Mouse (Mus musculus): ENCODE measurements around the gene Stat6. TPM values are rescaled to one million over a fixed set of nuclear protein-coding genes. Genes with fewer than 3 reads are reported as not detected.

Gene Stat6
- polyA plus RNA-seq, 1 experiment from 2014 or later: 8.8 TPM

GRCm38 (mm10) chr10:127669170-127669569 is 26.4 kb downstream of the Stat6 start:
- Histone ChIP-seq H3K9me3 (replicated peaks) (no peaks in the 10 kb centered on the region), H3K9ac (no peak overlapping the region), H3K4me2 (replicated peaks) (peak overlapping the region; percentile 77; the same call in 1 of the 2 replicates), H3K27ac (peak overlapping the region; percentile 85; the same call in 1 of the 2 replicates), H3K36me3 (no peaks in the 10 kb centered on the region), H3K4me1 (peaks cover 48% of the 10 kb centered on the region), H3K27me3 (peaks cover 55% of the 10 kb centered on the region), H3K4me3 (0 out of 2 replicates have a peak overlapping the region, but pooled peaks have one; percentile 2)
- WGBS: 23% methylated on average over 7 of the region's 7 CpGs
- ATAC-seq (ENCODE audit: low FRiP score): no peak

- Histone ChIP-seq H3K36me3 (no peaks in the 10 kb centered on the region), H3K9ac (no peak overlapping the region), H3K27me3 (peaks cover 45% of the 10 kb centered on the region), H3K9me3 (replicated peaks) (no peaks in the 10 kb centered on the region), H3K4me3 (no peak overlapping the region), H3K4me2 (replicated peaks) (no peak overlapping the region), H3K27ac (no peak overlapping the region), H3K4me1 (peaks cover 38% of the 10 kb centered on the region)
- 95% methylated on average over 2 of the region's 2 CpGs for WGBS
- no peak for ATAC-seq (ENCODE audit: low FRiP score)
These were observed 27.4 kb downstream of the Stat6 start for GRCm38 (mm10) chr10:127670185-127670584.

GRCm38 (mm10) chr10:127671276-127671675 is 28.5 kb downstream of the Stat6 start:
- Histone ChIP-seq H3K4me1 (peaks cover 27% of the 10 kb centered on the region), H3K9ac (no peak overlapping the region), H3K27me3 (peaks cover 34% of the 10 kb centered on the region), H3K27ac (no peak overlapping the region), H3K4me2 (replicated peaks) (no peak overlapping the region), H3K36me3 (no peaks in the 10 kb centered on the region), H3K9me3 (replicated peaks) (no peaks in the 10 kb centered on the region), H3K4me3 (no peak overlapping the region)
- 37% methylated on average over 2 of the region's 2 CpGs for WGBS
- ATAC-seq (ENCODE audit: low FRiP score): no peak

- 92% methylated on average over 6 of the region's 6 CpGs for WGBS
These were observed 31.4 kb downstream of the Stat6 start for GRCm38 (mm10) chr10:127674046-127674655.

DNA sequence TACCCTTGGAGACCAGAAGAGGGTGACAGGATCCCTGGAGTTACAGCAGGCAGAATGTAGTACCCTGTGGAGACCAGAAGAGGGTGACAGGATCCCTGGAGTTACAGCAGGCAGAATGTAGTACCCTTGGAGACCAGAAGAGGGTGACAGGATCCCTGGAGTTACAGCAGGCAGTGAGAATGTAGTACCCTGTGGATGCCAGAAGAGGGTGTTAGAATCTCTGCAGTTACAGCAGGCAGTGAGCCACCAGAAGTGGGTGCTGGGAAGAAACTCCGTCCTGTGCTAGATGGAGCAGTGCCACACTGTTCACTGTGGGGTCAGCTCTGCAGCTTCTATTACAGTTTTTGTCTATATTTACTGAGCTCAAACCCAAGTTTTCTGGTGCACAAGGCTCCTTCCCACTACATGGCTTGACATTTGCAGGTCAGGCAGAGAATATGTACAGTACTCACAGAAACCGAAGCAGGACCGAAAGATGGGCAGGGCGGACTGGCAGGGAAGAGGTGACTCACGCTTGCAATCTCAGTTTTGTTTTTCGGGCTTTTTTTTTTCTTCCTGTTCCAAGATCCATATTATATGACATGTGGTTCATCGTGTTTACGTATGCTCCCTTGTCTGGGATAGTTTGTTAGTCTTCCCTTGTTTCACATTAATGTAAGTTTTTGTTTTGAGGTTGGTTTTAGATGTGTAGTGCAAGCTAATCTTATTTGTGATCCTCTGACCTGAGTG is 32.2 kb downstream of the Stat6 start:
- no peak for ATAC-seq (ENCODE audit: low FRiP score)
- Histone ChIP-seq H3K4me2 (replicated peaks) (no peak overlapping the region), H3K4me1 (peaks cover 10% of the 10 kb centered on the region), H3K36me3 (no peaks in the 10 kb centered on the region), H3K9ac (no peak overlapping the region), H3K27me3 (no peaks in the 10 kb centered on the region), H3K4me3 (no peak overlapping the region), H3K9me3 (replicated peaks) (no peaks in the 10 kb centered on the region), H3K27ac (no peak overlapping the region)
- WGBS: 91% methylated on average over 8 of the region's 8 CpGs

More at GRCm38 (mm10) chr10:127674046-127674655, 31.4 kb downstream of the Stat6 start:
- H3K4me1 ChIP-seq: peaks cover 12% of the 10 kb centered on the region
- peaks cover 7% of the 10 kb centered on the region; the same call in 1 of the 2 replicates for H3K27me3 ChIP-seq
- H3K9ac ChIP-seq: no peak overlapping the region
- ATAC-seq (ENCODE audit: low FRiP score): no peak
- no peaks in the 10 kb centered on the region for H3K9me3 ChIP-seq (replicated peaks)
- no peak overlapping the region for H3K4me3 ChIP-seq
- no peak overlapping the region for H3K4me2 ChIP-seq (replicated peaks)
- H3K36me3 ChIP-seq: no peaks in the 10 kb centered on the region
- H3K27ac ChIP-seq: no peak overlapping the region

DNA sequence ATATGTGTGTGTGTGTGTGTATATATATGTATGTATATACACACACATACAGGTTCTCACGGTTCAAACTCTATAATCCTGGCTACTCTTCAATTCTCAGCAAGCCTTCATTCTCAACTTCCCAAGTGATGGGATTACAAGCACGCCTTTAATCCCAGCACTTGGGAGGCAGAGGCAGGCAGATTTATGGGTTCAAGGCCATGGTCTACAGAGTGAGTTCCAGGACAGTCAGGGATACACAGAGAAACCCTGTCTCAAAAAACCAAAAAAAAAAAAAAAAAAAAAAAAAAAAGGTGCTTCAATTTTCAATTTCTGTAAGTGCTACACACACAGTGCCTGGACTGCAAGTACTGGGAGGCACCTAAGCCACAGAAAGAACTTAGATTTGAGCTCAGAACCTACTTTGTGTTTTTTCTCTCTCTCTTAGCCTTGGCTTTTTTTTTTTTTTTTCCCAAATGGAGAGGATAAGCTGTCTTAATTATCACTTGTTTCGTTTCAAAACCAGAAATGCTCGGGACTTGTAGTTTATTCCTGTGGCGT is 33.1 kb downstream of the Stat6 start:
- no peaks in the 10 kb centered on the region for H3K27me3 ChIP-seq
- H3K4me2 ChIP-seq (replicated peaks): peak overlapping the region; percentile 95
- ATAC-seq (ENCODE audit: low FRiP score): no peak
- 60% methylated on average over 5 of the region's 5 CpGs for WGBS
- no peak overlapping the region for H3K27ac ChIP-seq
- no peaks in the 10 kb centered on the region for H3K9me3 ChIP-seq (replicated peaks)
- H3K9ac ChIP-seq: no peak overlapping the region
- no peaks in the 10 kb centered on the region for H3K36me3 ChIP-seq
- H3K4me1 ChIP-seq: peaks cover 10% of the 10 kb centered on the region
- H3K4me3 ChIP-seq: peak overlapping the region; percentile 75; the same call in 1 of the 2 replicates

GRCm38 (mm10) chr10:127676691-127677548 is 34.1 kb downstream of the Stat6 start:
- H3K27me3 ChIP-seq: no peaks in the 10 kb centered on the region
- peak overlapping the region; percentile 75 for H3K4me3 ChIP-seq
- H3K27ac ChIP-seq: peak overlapping the region; percentile 64
- peak; percentile 95 for ATAC-seq (ENCODE audit: low FRiP score)
- peak overlapping the region; percentile 95 for H3K4me2 ChIP-seq (replicated peaks)
- H3K9ac ChIP-seq: peak overlapping the region; percentile 70
- under 1% methylated on average over 71 of the region's 71 CpGs for WGBS
- H3K4me1 ChIP-seq: peaks cover 10% of the 10 kb centered on the region
- H3K9me3 ChIP-seq (replicated peaks): no peaks in the 10 kb centered on the region
- no peaks in the 10 kb centered on the region for H3K36me3 ChIP-seq

DNA sequence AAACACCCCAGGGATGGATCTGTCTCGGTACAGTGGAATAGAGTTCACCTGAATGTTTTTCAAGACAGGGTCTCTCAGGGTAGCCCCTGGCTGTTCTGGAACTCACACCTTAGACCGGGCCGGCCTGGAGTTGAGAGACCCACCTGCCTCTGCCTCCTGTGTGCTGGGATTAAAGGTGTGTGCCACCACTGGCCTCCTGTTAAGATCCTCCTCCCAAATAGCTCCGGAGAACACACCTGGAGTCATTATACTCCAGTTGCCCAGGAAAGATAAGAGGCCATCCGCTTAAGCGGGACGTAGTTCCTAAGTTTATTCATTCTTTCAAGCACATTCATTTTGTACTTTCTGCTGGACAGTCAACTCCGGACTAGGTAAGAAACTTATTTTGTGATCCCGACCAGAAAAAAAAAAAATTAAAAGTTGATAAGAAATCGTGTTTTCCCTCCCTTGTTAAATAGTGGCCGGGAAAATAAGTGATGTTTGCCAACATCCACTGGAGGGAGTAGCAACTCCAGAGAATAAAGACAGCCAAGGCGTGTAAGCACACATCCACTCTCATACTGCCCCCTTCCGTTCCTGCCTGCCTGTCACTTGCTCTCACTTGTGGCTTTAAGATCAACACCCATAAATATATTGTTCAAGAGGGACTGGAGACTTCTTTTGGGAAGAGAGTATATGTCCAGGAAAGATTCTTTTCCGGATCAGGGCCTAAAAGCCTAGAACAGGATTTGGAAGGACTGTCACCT is 35.0 kb downstream of the Stat6 start:
- H3K4me1 ChIP-seq: peaks cover 10% of the 10 kb centered on the region

DNA sequence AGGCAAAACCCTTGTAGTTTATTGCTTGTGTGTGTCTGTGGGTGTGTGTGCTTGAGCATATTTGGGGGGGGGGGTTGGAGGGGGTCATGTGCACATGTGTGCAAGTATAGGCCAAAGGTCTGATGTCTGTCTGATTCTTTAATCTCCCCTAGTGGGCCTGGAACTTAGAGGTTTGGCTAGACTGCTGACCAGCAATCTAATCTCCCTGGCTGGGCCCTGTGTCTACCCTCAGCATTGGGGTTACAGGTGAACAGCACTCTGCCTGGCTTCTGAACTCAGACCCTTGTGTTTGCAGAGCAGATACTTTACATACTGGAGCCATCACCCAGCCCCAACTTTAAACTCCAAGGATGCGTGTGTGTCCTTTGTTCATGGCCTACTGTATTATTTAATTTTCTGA is 36.4 kb downstream of the Stat6 start:
- no peak for ATAC-seq (ENCODE audit: low FRiP score)
- H3K9me3 ChIP-seq (replicated peaks): no peaks in the 10 kb centered on the region

More for the DNA sequence above, 35.0 kb downstream of the Stat6 start:
- H3K4me3 ChIP-seq: peak overlapping the region; percentile 75
- no peaks in the 10 kb centered on the region for H3K9me3 ChIP-seq (replicated peaks)
- ATAC-seq (ENCODE audit: low FRiP score): peak; percentile 32
- peak overlapping the region; percentile 95 for H3K4me2 ChIP-seq (replicated peaks)
- H3K36me3 ChIP-seq: no peaks in the 10 kb centered on the region
- 16% methylated on average over 14 of the region's 14 CpGs for WGBS
- no peak overlapping the region for H3K27ac ChIP-seq
- peak overlapping the region; percentile 70 for H3K9ac ChIP-seq
- H3K27me3 ChIP-seq: no peaks in the 10 kb centered on the region

GRCm38 (mm10) chr10:127679881-127680280 is 37.1 kb downstream of the Stat6 start:
- no peaks in the 10 kb centered on the region for H3K9me3 ChIP-seq (replicated peaks)
- H3K9ac ChIP-seq: no peak overlapping the region
- H3K4me2 ChIP-seq (replicated peaks): no peak overlapping the region
- H3K4me1 ChIP-seq: peaks cover 10% of the 10 kb centered on the region
- no peaks in the 10 kb centered on the region for H3K36me3 ChIP-seq
- H3K27ac ChIP-seq: no peak overlapping the region
- WGBS: 94% methylated on average over 3 of the region's 3 CpGs
- no peak overlapping the region for H3K4me3 ChIP-seq
- H3K27me3 ChIP-seq: no peaks in the 10 kb centered on the region
- ATAC-seq (ENCODE audit: low FRiP score): no peak

More for the DNA sequence above, 36.4 kb downstream of the Stat6 start:
- H3K4me1 ChIP-seq: peaks cover 10% of the 10 kb centered on the region
- 91% methylated on average over 1 of the region's 1 CpGs for WGBS
- H3K36me3 ChIP-seq: no peaks in the 10 kb centered on the region
- no peaks in the 10 kb centered on the region for H3K27me3 ChIP-seq
- H3K9ac ChIP-seq: no peak overlapping the region
- no peak overlapping the region for H3K4me2 ChIP-seq (replicated peaks)
- H3K4me3 ChIP-seq: no peak overlapping the region
- H3K27ac ChIP-seq: no peak overlapping the region

DNA sequence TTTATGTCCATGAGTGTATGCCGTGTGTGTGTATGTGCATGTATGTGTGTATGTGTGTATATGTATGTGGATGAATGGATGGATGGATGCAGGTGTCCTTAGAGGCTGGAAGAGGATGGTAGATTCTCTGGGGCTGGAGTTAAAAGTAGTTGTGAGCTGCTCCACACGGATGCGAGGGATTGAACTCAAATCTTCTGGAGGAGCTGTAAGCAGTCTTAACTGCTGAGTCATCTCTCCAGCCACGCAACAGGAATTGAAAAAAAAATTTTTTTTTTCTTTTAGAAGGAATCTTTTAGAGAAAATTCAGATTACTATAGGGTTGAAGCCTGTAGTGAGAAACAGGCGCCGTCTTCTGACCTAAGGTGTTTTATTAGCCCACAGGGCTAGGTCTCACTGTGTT is 40.1 kb downstream of the Stat6 start:
- Histone ChIP-seq H3K4me1 (peaks cover 4% of the 10 kb centered on the region), H3K4me2 (replicated peaks) (no peak overlapping the region), H3K36me3 (no peaks in the 10 kb centered on the region), H3K9ac (no peak overlapping the region), H3K27me3 (no peaks in the 10 kb centered on the region), H3K27ac (no peak overlapping the region), H3K9me3 (replicated peaks) (no peaks in the 10 kb centered on the region), H3K4me3 (no peak overlapping the region)
- no peak for ATAC-seq (ENCODE audit: low FRiP score)
- WGBS: 91% methylated on average over 6 of the region's 6 CpGs
